In the genomic region with DNA sequence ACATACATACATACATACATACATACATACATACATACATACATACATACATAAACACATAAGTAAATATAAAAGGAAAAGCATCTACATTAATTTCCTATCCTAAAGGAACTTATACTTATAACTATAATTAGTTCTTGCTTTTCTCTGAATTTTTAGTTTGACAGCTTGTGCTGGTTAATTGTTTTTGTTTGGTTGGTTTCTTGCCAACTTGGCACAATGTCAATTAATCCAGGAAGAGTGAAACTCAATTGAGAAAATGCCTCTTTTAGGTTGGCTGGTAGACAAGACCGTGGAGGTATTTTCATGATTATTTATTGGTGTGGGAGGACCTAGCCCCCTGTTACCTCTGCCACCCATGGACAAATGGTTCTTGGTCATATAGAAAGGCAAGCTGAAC, we compare ENCODE assay signal across 24 mouse cellular contexts.
DNase-seq lines count a peak whose midpoint lies in the region; ATAC-seq and TF ChIP-seq lines count a peak whose summit lies in the region.
"Had no signal": no experiment of that assay in that cellular context is flagged by ENCODE, and none has a peak within 500 bp of the region (broad histone marks: within the 10 kb centered on the region; RNA-seq: fewer than 3 reads in every experiment).

No protein-coding gene starts in this region.

- no peaks in the 10 kb centered on the region for H3K36me3 ChIP-seq in kidney, embryonic 15.5 days
- H3K36me3 ChIP-seq in lung, embryonic 14.5 days (ENCODE audit: insufficient read depth): no peaks in the 10 kb centered on the region
- H3K36me3 ChIP-seq: forebrain, embryonic 15.5 days; heart, embryonic 10.5 days; hindbrain, embryonic 10.5 days; limb, embryonic 12.5 days; liver, embryonic 12.5 days; lung, embryonic 15.5 days; neural tube, embryonic 12.5 days had no signal

- H3K4me2 ChIP-seq in kidney, embryonic 15.5 days: no peak overlapping the region
- no peak overlapping the region for H3K4me2 ChIP-seq in lung, embryonic 14.5 days
- H3K4me2 ChIP-seq: forebrain, embryonic 15.5 days; limb, embryonic 12.5 days; liver, embryonic 12.5 days; lung, embryonic 15.5 days; midbrain, embryonic 11.5 days; neural tube, embryonic 12.5 days had no signal

- TF ChIP-seq POLR2A in lung, adult 2 months (IDR thresholded peaks at IDR 0.05; ENCODE audit: borderline replicate concordance, extremely low read depth, low read depth, low read length): no peak

- DNase-seq in cerebellum, postnatal 10 days: peak; percentile 30 to 67
- no peak for DNase-seq in cerebellum, adult 9-11 months
- DNase-seq in kidney, adult 9 months: peak; percentile 6
- DNase-seq in lung, embryonic 14.5 days: peak; percentile 49
- DNase-seq in lung, adult 2 months: no peak
- DNase-seq in layer of hippocampus, adult 9-10 months (ENCODE audit: low spot score): peak; percentile 16
- DNase-seq in heart, adult 11 months: no peak
- DNase-seq: adrenal gland, postnatal 10 days; cerebellum, adult 11-12 months; gastrocnemius, postnatal 36 days; kidney, postnatal 25 days; right cerebral cortex, postnatal 25 days; thymus, postnatal 4 days had no signal

- no peaks in the 10 kb centered on the region for H3K4me1 ChIP-seq in kidney, embryonic 15.5 days
- no peaks in the 10 kb centered on the region for H3K4me1 ChIP-seq in lung, embryonic 14.5 days (ENCODE audit: insufficient read depth)
- H3K4me1 ChIP-seq in lung, adult 2 months (ENCODE audit: control insufficient read depth, insufficient read depth, low read length): no peaks in the 10 kb centered on the region
- H3K4me1 ChIP-seq: heart, embryonic 10.5 days; hindbrain, embryonic 10.5 days; limb, embryonic 12.5 days; liver, embryonic 12.5 days; lung, embryonic 15.5 days; neural tube, embryonic 12.5 days had no signal

- no peak for ATAC-seq in kidney, embryonic 15.5 days (replicated peaks; ENCODE audit: low FRiP score)
- ATAC-seq in lung, embryonic 14.5 days (ENCODE audit: insufficient read depth): no peak
- ATAC-seq: activated CD4-positive, CD25-positive, alpha-beta regulatory T cell, adult 4 months; CD4-positive, CD25-positive, alpha-beta regulatory T cell, adult 4 months; forebrain, embryonic 15.5 days; liver, embryonic 12.5 days had no signal

- no peak overlapping the region for H3K27ac ChIP-seq in kidney, embryonic 15.5 days
- H3K27ac ChIP-seq in lung, embryonic 14.5 days (ENCODE audit: low read depth): no peak overlapping the region
- H3K27ac ChIP-seq: forebrain, embryonic 15.5 days; heart, embryonic 10.5 days; hindbrain, embryonic 10.5 days; limb, embryonic 12.5 days; liver, embryonic 12.5 days; lung, embryonic 15.5 days; neural tube, embryonic 12.5 days had no signal

- no peak overlapping the region for H3K9ac ChIP-seq in kidney, embryonic 15.5 days
- no peak overlapping the region for H3K9ac ChIP-seq in lung, embryonic 14.5 days
- H3K9ac ChIP-seq: forebrain, embryonic 15.5 days; limb, embryonic 12.5 days; liver, embryonic 12.5 days; lung, embryonic 15.5 days; neural tube, embryonic 12.5 days had no signal

- H3K4me3 ChIP-seq in kidney, embryonic 15.5 days (replicated peaks): no peak overlapping the region
- H3K4me3 ChIP-seq in lung, embryonic 14.5 days (ENCODE audit: low read depth, low read length): no peak overlapping the region
- no peak overlapping the region for H3K4me3 ChIP-seq in lung, adult 2 months (replicated peaks; ENCODE audit: extremely low read depth, low read depth, low read length)
- H3K4me3 ChIP-seq: forebrain, embryonic 15.5 days; heart, embryonic 10.5 days; hindbrain, embryonic 10.5 days; limb, embryonic 12.5 days; liver, embryonic 12.5 days; lung, embryonic 15.5 days; neural tube, embryonic 12.5 days had no signal

- no peaks in the 10 kb centered on the region for H3K27me3 ChIP-seq in kidney, embryonic 15.5 days
- no peaks in the 10 kb centered on the region for H3K27me3 ChIP-seq in lung, embryonic 14.5 days (ENCODE audit: insufficient read depth, low read length)
- H3K27me3 ChIP-seq: forebrain, embryonic 15.5 days; limb, embryonic 12.5 days; liver, embryonic 12.5 days; lung, embryonic 15.5 days; neural tube, embryonic 12.5 days had no signal

- 32% methylated on average over 1 of the region's 1 CpGs for WGBS in kidney, embryonic 15.5 days
- 34% methylated on average over 1 of the region's 1 CpGs for WGBS in lung, embryonic 14.5 days
- WGBS in lung, adult 2 months: 34% methylated on average over 1 of the region's 1 CpGs

- no peaks in the 10 kb centered on the region for H3K9me3 ChIP-seq in kidney, embryonic 15.5 days (replicated peaks)
- no peaks in the 10 kb centered on the region for H3K9me3 ChIP-seq in lung, embryonic 14.5 days (ENCODE audit: low read depth, low read length)
- H3K9me3 ChIP-seq: forebrain, embryonic 15.5 days; heart, embryonic 10.5 days; hindbrain, embryonic 10.5 days; limb, embryonic 12.5 days; liver, embryonic 12.5 days; lung, embryonic 15.5 days had no signal

- TF ChIP-seq CTCF in lung, embryonic 14.5 days (IDR thresholded peaks at IDR 0.05; ENCODE audit: low read depth): no peak
- no peak for TF ChIP-seq CTCF in lung, adult 2 months (IDR thresholded peaks at IDR 0.05; ENCODE audit: insufficient read depth, low read length)

Comparison
In these comparisons a context has a peak if more than half of its experiments do, and no peak if none do; other contexts are left out.
1. DNase-seq: peak in cerebellum, postnatal 10 days (2 of 2), kidney, adult 9 months (single experiment), lung, embryonic 14.5 days (single experiment) and layer of hippocampus, adult 9-10 months (single experiment); none in cerebellum, adult 9-11 months (single experiment), lung, adult 2 months (single experiment) and heart, adult 11 months (single experiment).